Mouse (Mus musculus) testis, adult 2 months (tissue): ENCODE data around the gene Golga4.

Experiments
- CTCF ChIP-seq: fragments of 200-500 bp; IDR thresholded peaks from 2 replicates; pipeline ENCODE4 v1.5.1; 2012; ENCODE audit warnings: low read depth, mild to moderate bottlenecking, inconsistent platforms, low read length, moderate library complexity; ENCODE audit not compliant: control insufficient read depth, insufficient read depth, insufficient replicate concordance
- POLR2A ChIP-seq: fragments of 200-500 bp; IDR thresholded peaks from 2 replicates; pipeline ENCODE4 v1.6.1; 2012; ENCODE audit warnings: low read depth, mild to moderate bottlenecking, inconsistent platforms, low read length, moderate library complexity; ENCODE audit not compliant: control insufficient read depth

GRCm38 (mm10) chr9:118592585-118593249 is 86.7 kb downstream of the Golga4 start:
- TF ChIP-seq POLR2A = no peak
- no peak for TF ChIP-seq CTCF
